Mouse (Mus musculus): ENCODE data around the gene Zfp385a. TPM values are rescaled to one million over a fixed set of nuclear protein-coding genes. Genes with fewer than 3 reads are reported as not detected.

Zfp385a gene
- polyA plus RNA-seq, 1 experiment from 2014 or later = 12.7 TPM

GRCm38 (mm10) chr15:103343008-103343407, 3.1 kb upstream of the Zfp385a start:
- H3K4me3 ChIP-seq = no peak overlapping the region
- ATAC-seq (replicated peaks) = no peak
- H3K36me3 ChIP-seq = no peaks in the 10 kb centered on the region
- WGBS = 73% methylated on average over 3 of the region's 3 CpGs
- H3K9ac ChIP-seq (replicated peaks) = no peak overlapping the region
- H3K9me3 ChIP-seq = no peaks in the 10 kb centered on the region
- peaks cover 17% of the 10 kb centered on the region; the same call in 1 of the 2 replicates for H3K27me3 ChIP-seq
- no peak overlapping the region for H3K4me2 ChIP-seq (replicated peaks)
- peaks cover 17% of the 10 kb centered on the region for H3K4me1 ChIP-seq
- H3K27ac ChIP-seq (replicated peaks) = no peak overlapping the region

GRCm38 (mm10) chr15:103342415-103342814, 2.5 kb upstream of the Zfp385a start:
- H3K4me3 ChIP-seq = no peak overlapping the region
- WGBS = 23% methylated on average over 4 of the region's 4 CpGs

DNA sequence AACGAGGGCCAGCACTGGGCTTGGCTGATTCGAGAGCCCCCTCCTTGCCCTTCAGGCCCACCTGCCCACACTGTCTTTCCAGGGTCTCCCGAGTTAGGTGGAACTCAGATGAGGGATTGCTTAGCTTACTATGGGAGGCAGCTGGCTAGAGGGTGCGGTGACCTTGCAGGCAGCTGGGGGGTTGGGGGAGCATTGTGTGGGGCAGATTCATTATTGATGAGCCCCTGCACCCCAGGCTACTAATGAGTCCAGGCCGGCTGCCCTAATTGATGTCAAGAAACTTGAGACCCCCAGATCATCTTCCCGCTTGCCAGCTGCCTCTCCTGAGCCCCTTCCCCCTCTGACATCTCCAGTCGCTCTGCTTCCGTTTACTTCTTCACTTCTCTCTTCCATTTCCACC, 1.7 kb upstream of the Zfp385a start:
- H3K4me3 ChIP-seq = no peak overlapping the region

More at GRCm38 (mm10) chr15:103342415-103342814, 2.5 kb upstream of the Zfp385a start:
- Histone ChIP-seq H3K4me2 (replicated peaks) (no peak overlapping the region), H3K9ac (replicated peaks) (no peak overlapping the region), H3K9me3 (no peaks in the 10 kb centered on the region), H3K27ac (replicated peaks) (no peak overlapping the region), H3K4me1 (peaks cover 17% of the 10 kb centered on the region), H3K36me3 (no peaks in the 10 kb centered on the region), H3K27me3 (peaks cover 17% of the 10 kb centered on the region; the same call in 1 of the 2 replicates)
- no peak for ATAC-seq (replicated peaks)

DNA sequence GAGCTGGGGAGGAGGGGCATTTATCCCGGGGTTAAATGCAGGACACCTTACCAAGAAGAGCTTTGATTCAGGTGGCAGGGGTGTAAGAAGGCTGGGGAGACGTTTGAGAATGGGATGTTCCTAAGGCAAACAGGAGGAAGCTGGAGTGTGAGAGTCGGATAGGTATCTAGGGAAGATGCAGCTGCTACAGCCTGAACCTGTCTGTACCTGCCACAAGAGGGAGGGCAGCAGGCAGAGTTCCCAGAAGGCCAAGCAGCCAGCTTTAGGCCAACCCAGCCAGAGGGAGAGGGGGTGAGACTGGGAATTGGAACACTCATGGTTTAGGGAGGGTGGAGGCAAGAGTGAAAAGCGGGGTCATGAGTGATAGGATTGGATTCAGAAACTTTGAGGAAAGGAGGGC, 893 bp upstream of the Zfp385a start:
- Histone ChIP-seq H3K36me3 (no peaks in the 10 kb centered on the region), H3K9me3 (no peaks in the 10 kb centered on the region), H3K4me1 (peaks cover 17% of the 10 kb centered on the region), H3K27ac (replicated peaks) (no peak overlapping the region), H3K27me3 (peaks cover 17% of the 10 kb centered on the region; the same call in 1 of the 2 replicates), H3K4me3 (0 out of 2 replicates have a peak overlapping the region, but pooled peaks have one; percentile 2), H3K4me2 (replicated peaks) (peak overlapping the region; percentile 88), H3K9ac (replicated peaks) (peak overlapping the region; percentile 59; the same call in 1 of the 2 replicates)
- ATAC-seq (replicated peaks) = no peak
- WGBS = 22% methylated on average over 4 of the region's 4 CpGs

More for the DNA sequence above, 1.7 kb upstream of the Zfp385a start:
- Histone ChIP-seq H3K9ac (replicated peaks) (no peak overlapping the region), H3K27me3 (peaks cover 17% of the 10 kb centered on the region; the same call in 1 of the 2 replicates), H3K4me1 (peaks cover 17% of the 10 kb centered on the region), H3K4me2 (replicated peaks) (no peak overlapping the region), H3K9me3 (no peaks in the 10 kb centered on the region), H3K27ac (replicated peaks) (no peak overlapping the region), H3K36me3 (no peaks in the 10 kb centered on the region)
- 53% methylated on average over 8 of the region's 8 CpGs for WGBS
- ATAC-seq (replicated peaks) = no peak

DNA sequence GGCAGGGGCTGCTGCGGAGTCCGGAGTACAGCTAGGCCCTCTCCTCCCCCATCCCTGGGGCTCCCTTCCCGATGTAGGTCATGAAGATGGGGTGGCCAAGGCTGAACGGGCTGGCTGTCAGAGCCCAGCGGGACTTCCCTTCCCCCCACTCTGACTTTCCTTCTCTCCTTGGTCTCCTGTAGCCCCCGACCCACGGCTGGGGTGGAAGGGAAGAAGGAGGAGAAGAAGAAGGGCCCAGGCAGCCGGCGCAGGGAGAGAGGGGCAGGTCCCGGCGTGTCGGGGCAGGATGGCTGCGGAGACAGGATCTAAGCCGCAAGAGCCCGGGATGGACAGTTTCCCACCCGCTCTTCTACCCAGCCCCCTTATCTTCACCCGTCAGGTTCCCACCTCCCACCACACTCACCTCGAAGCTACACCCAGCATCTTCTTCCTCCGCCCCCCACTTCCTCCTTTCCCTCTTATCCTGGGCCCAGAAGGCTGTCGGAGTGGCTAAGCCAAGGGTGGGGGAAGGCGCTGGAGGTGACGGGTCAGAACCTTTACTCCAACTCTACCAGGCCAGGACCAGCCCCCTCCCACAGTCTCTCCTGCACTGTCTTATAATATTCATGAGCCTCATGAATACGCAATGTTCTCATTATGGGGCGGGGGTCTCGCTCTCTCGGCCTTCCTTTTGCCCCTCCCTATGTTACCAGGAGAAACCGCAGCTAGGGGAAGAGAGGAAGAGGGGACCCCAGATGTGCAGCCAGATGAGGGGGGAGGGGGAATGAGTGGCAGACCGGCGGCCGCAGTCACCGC, 530 bp downstream of the Zfp385a start:
- Histone ChIP-seq H3K27ac (replicated peaks) (no peak overlapping the region), H3K4me1 (peaks cover 21% of the 10 kb centered on the region), H3K9me3 (no peaks in the 10 kb centered on the region), H3K27me3 (peaks cover 17% of the 10 kb centered on the region; the same call in 1 of the 2 replicates), H3K36me3 (no peaks in the 10 kb centered on the region), H3K4me3 (peak overlapping the region; percentile 64), H3K9ac (replicated peaks) (peak overlapping the region; percentile 59), H3K4me2 (replicated peaks) (peak overlapping the region; percentile 88)
- WGBS = 8% methylated on average over 29 of the region's 31 CpGs
- peak; percentile 48 for ATAC-seq (replicated peaks)

GRCm38 (mm10) chr15:103338829-103339165, 1.1 kb downstream of the Zfp385a start:
- 36% methylated on average over 4 of the region's 4 CpGs for WGBS
- H3K4me1 ChIP-seq = peaks cover 27% of the 10 kb centered on the region
- no peak for ATAC-seq (replicated peaks)
- H3K4me3 ChIP-seq = peak overlapping the region; percentile 64
- H3K27me3 ChIP-seq = peaks cover 17% of the 10 kb centered on the region; the same call in 1 of the 2 replicates
- H3K27ac ChIP-seq (replicated peaks) = no peak overlapping the region
- no peaks in the 10 kb centered on the region for H3K36me3 ChIP-seq
- H3K4me2 ChIP-seq (replicated peaks) = peak overlapping the region; percentile 88
- H3K9ac ChIP-seq (replicated peaks) = peak overlapping the region; percentile 59; the same call in 1 of the 2 replicates
- no peaks in the 10 kb centered on the region for H3K9me3 ChIP-seq

DNA sequence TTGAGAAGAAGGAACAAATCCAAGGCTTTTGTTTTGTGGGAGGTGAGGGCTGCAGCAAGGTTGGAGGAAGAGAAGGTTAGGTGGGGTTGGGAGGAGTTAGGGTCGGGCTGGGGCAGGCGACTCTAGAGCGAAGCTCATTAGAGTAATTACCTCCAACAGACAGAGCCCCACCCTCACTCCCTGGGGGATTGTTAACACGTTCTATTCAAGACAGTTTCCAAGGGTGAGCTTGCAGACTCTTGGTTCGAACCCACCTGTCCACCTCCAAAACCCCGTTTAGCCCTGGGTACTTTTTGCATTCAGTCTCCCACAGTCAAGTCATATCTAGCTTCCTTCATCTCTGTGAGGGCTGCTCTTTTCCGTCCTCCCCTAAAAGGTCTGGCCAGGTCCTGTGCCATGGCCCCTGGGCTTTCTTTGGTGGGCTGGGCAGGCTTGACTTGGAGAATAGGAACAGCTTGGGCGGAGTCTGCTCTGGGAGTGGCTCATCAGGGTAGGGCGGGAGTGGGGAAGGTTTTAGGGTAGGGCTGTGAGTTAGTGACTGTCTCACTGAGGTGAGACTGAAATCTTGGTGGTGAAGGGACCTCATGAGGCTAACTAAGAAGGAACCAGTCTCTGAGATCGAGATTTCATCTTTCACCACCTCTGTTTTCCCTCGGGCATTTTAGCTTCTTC, 2.8 kb downstream of the Zfp385a start:
- Histone ChIP-seq H3K9ac (replicated peaks) (no peak overlapping the region), H3K27ac (replicated peaks) (no peak overlapping the region), H3K4me2 (replicated peaks) (no peak overlapping the region), H3K4me1 (peaks cover 30% of the 10 kb centered on the region), H3K4me3 (no peak overlapping the region), H3K36me3 (no peaks in the 10 kb centered on the region), H3K27me3 (peaks cover 17% of the 10 kb centered on the region; the same call in 1 of the 2 replicates), H3K9me3 (no peaks in the 10 kb centered on the region)
- WGBS = 17% methylated on average over 11 of the region's 11 CpGs
- ATAC-seq (replicated peaks) = no peak

- H3K4me3 ChIP-seq = no peak overlapping the region
- H3K4me2 ChIP-seq (replicated peaks) = no peak overlapping the region
- H3K9me3 ChIP-seq = no peaks in the 10 kb centered on the region
- peaks cover 30% of the 10 kb centered on the region for H3K4me1 ChIP-seq
- no peak overlapping the region for H3K27ac ChIP-seq (replicated peaks)
- WGBS = 26% methylated on average over 7 of the region's 7 CpGs
- H3K9ac ChIP-seq (replicated peaks) = no peak overlapping the region
- H3K27me3 ChIP-seq = peaks cover 8% of the 10 kb centered on the region; the same call in 1 of the 2 replicates
- no peaks in the 10 kb centered on the region for H3K36me3 ChIP-seq
- no peak for ATAC-seq (replicated peaks)
These were observed 4.2 kb downstream of the Zfp385a start for GRCm38 (mm10) chr15:103335488-103336235.

DNA sequence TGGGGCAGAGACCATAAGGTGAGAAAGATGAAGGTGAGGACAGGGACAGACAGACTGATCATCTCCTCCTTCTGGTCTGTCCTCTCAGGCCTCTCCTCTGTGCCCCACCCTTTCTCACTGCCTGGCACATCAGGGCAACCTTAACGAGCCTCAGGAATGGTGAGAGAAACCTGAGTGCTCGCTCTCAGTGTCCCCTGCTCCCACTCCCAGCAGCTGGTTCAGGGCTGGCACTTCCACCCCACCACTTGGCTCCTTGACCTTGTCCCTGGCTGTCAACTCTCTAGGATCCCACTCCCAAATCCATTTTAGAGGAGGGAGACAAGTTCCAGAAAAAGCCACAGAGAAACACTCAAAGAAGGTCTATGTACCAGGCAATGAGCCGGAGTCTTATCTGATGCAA, 4.9 kb downstream of the Zfp385a start:
- no peak overlapping the region for H3K4me2 ChIP-seq (replicated peaks)
- no peaks in the 10 kb centered on the region for H3K9me3 ChIP-seq
- ATAC-seq (replicated peaks) = no peak
- H3K27ac ChIP-seq (replicated peaks) = no peak overlapping the region
- H3K27me3 ChIP-seq = peaks cover 8% of the 10 kb centered on the region; the same call in 1 of the 2 replicates
- no peak overlapping the region for H3K4me3 ChIP-seq
- WGBS = 56% methylated on average over 3 of the region's 3 CpGs
- peaks cover 23% of the 10 kb centered on the region for H3K4me1 ChIP-seq
- no peaks in the 10 kb centered on the region for H3K36me3 ChIP-seq
- H3K9ac ChIP-seq (replicated peaks) = no peak overlapping the region

- WGBS = 3% methylated on average over 2 of the region's 2 CpGs
- H3K4me1 ChIP-seq = peaks cover 17% of the 10 kb centered on the region
- H3K9me3 ChIP-seq = no peaks in the 10 kb centered on the region
- no peak overlapping the region for H3K4me3 ChIP-seq
- no peak overlapping the region for H3K27ac ChIP-seq (replicated peaks)
- ATAC-seq (replicated peaks) = 0 out of 2 replicates have a peak, but pooled peaks have one; percentile 19
- H3K9ac ChIP-seq (replicated peaks) = no peak overlapping the region
- H3K27me3 ChIP-seq = peaks cover 5% of the 10 kb centered on the region; the same call in 1 of the 2 replicates
- no peak overlapping the region for H3K4me2 ChIP-seq (replicated peaks)
- H3K36me3 ChIP-seq = no peaks in the 10 kb centered on the region
These were observed 5.7 kb downstream of the Zfp385a start for GRCm38 (mm10) chr15:103334194-103334593.

- H3K9ac ChIP-seq (replicated peaks) = no peak overlapping the region
- no peak overlapping the region for H3K27ac ChIP-seq (replicated peaks)
- no peak overlapping the region for H3K4me2 ChIP-seq (replicated peaks)
- H3K36me3 ChIP-seq = no peaks in the 10 kb centered on the region
- peaks cover under 1% of the 10 kb centered on the region; the same call in 1 of the 2 replicates for H3K27me3 ChIP-seq
- H3K4me3 ChIP-seq = no peak overlapping the region
- 51% methylated on average over 5 of the region's 5 CpGs for WGBS
- peaks cover 13% of the 10 kb centered on the region for H3K4me1 ChIP-seq
- no peaks in the 10 kb centered on the region for H3K9me3 ChIP-seq
- 0 out of 2 replicates have a peak, but pooled peaks have one; percentile 6 for ATAC-seq (replicated peaks)
These were observed 6.2 kb downstream of the Zfp385a start for GRCm38 (mm10) chr15:103333738-103334137.
